Comparison of ENCODE assay signal across 8 mouse cellular contexts in the genomic region with DNA sequence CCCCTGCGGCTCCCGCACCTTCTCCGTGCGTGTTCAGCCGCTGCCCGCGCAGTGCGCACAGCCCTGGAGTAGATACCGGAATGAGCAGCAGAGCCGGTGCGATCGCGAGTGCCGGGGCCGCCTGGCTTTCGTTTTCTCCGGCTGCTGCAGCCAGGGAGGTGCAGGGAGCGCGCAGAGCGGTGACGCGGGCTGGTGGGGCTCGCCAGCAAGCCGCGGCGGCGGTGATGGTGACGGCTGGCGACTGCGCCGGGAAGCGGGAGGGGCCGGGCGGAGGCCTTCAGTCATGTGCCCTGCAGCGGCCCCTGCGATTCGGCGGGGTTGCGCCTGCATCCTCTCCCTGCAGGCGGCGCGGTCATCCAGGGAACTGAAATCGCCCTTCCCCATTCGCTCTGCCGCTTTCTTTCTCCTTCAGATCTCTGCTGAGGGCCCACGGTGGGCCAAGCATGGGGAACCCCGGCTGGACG. TPM values are rescaled to one million over a fixed set of nuclear protein-coding genes. Genes with fewer than 3 reads are reported as not detected.
DNase-seq lines count a peak whose midpoint lies in the region; ATAC-seq and TF ChIP-seq lines count a peak whose summit lies in the region.

No protein-coding gene starts in this region.

- peak overlapping the region; percentile 96 for H3K9ac ChIP-seq in heart, embryonic 11.5 days (ENCODE audit: low read depth, low read length)
- H3K9ac ChIP-seq in kidney, embryonic 16.5 days (replicated peaks; ENCODE audit: low read length), result peak overlapping the region; percentile 93
- peak overlapping the region; percentile 94 for H3K9ac ChIP-seq in liver, adult 2 months (ENCODE audit: low read depth, low read length)

- peak; percentile 94 for ATAC-seq in heart, embryonic 11.5 days (replicated peaks; ENCODE audit: insufficient number of reproducible peaks, low FRiP score, low TSS enrichment)
- ATAC-seq in kidney, embryonic 16.5 days (ENCODE audit: low FRiP score, low TSS enrichment), result peak; percentile 99

- no peaks in the 10 kb centered on the region for H3K27me3 ChIP-seq in heart, embryonic 11.5 days (ENCODE audit: control insufficient read depth, insufficient read depth, low read length)
- H3K27me3 ChIP-seq in kidney, embryonic 16.5 days (ENCODE audit: insufficient read depth, low read length), result no peaks in the 10 kb centered on the region
- H3K27me3 ChIP-seq in liver, adult 2 months (ENCODE audit: control insufficient read depth, insufficient read depth, low read length), result no peaks in the 10 kb centered on the region
- H3K27me3 ChIP-seq in myocyte (ENCODE audit: control insufficient read depth, insufficient read depth, insufficient read length), result no peaks in the 10 kb centered on the region
- no peaks in the 10 kb centered on the region for H3K27me3 ChIP-seq in splenic B cell, adult 2 months (ENCODE audit: control insufficient read depth, insufficient read depth, low read length, poor library complexity, severe bottlenecking)

- H3K4me2 ChIP-seq in heart, embryonic 11.5 days, result peak overlapping the region; percentile 74
- peak overlapping the region; percentile 86 for H3K4me2 ChIP-seq in kidney, embryonic 16.5 days (replicated peaks; ENCODE audit: low read depth, low read length)
- peak overlapping the region; percentile 93 for H3K4me2 ChIP-seq in myocyte (ENCODE audit: low read depth)

- H3K27ac ChIP-seq in bone marrow macrophage, adult 2 months (ENCODE audit: insufficient read depth, low read depth, low read length), result peak overlapping the region; percentile 85
- H3K27ac ChIP-seq in embryonic fibroblast, embryonic 13.5 days (ENCODE audit: insufficient read depth, low read length), result peak overlapping the region; percentile 74
- H3K27ac ChIP-seq in heart, embryonic 11.5 days (ENCODE audit: low read depth, low read length), result peak overlapping the region; percentile 97
- peak overlapping the region; percentile 94 for H3K27ac ChIP-seq in kidney, embryonic 16.5 days (ENCODE audit: low read length)
- peak overlapping the region; percentile 93 for H3K27ac ChIP-seq in liver, adult 2 months (replicated peaks; ENCODE audit: insufficient read depth, low read depth, low read length)

- peak overlapping the region; percentile 91 for H3K4me3 ChIP-seq in bone marrow macrophage, adult 2 months (ENCODE audit: insufficient read depth, low read length)
- H3K4me3 ChIP-seq in embryonic fibroblast, embryonic 13.5 days (ENCODE audit: insufficient read depth, low read length), result peak overlapping the region; percentile 87
- H3K4me3 ChIP-seq in heart, embryonic 11.5 days (ENCODE audit: low read depth, low read length), result peak overlapping the region; percentile 65
- H3K4me3 ChIP-seq in kidney, embryonic 16.5 days (ENCODE audit: low read length), result peak overlapping the region; percentile 90
- H3K4me3 ChIP-seq in liver, adult 2 months (ENCODE audit: insufficient read depth, low read depth, low read length), result peak overlapping the region; percentile 90
- H3K4me3 ChIP-seq in myocyte, result peak overlapping the region; percentile 76

- H3ac ChIP-seq in myocyte (ENCODE audit: control insufficient read depth, insufficient read length), result peak overlapping the region; percentile 100

- peak; percentile 37 for TF ChIP-seq CTCF in bone marrow macrophage, adult 2 months (IDR thresholded peaks at IDR 0.05; ENCODE audit: low read depth, low read length)
- peak; percentile 54; the same call in 1 of the 2 replicates for TF ChIP-seq CTCF in embryonic fibroblast, embryonic 13.5 days (IDR thresholded peaks at IDR 0.05; ENCODE audit: borderline replicate concordance, insufficient read depth, low read length)
- peak; percentile 85 for TF ChIP-seq CTCF in liver, adult 2 months (IDR thresholded peaks at IDR 0.05; ENCODE audit: low read depth, low read length)

- WGBS in heart, embryonic 11.5 days (ENCODE audit: insufficient replicate concordance), result 1% methylated on average over 48 of the region's 48 CpGs
- WGBS in kidney, embryonic 16.5 days, result 0% methylated on average over 47 of the region's 48 CpGs
- under 1% methylated on average over 48 of the region's 48 CpGs for WGBS in liver, adult 2 months

- no peaks in the 10 kb centered on the region for H3K36me3 ChIP-seq in heart, embryonic 11.5 days (ENCODE audit: control insufficient read depth, insufficient read depth, low read length)
- H3K36me3 ChIP-seq in kidney, embryonic 16.5 days (ENCODE audit: insufficient read depth, low read length), result no peaks in the 10 kb centered on the region
- H3K36me3 ChIP-seq in liver, adult 2 months (ENCODE audit: control insufficient read depth, insufficient read depth, low read length), result peaks cover 4% of the 10 kb centered on the region
- no peaks in the 10 kb centered on the region for H3K36me3 ChIP-seq in myocyte (ENCODE audit: control insufficient read depth, insufficient read depth)
- H3K36me3 ChIP-seq in splenic B cell, adult 2 months (ENCODE audit: control insufficient read depth, insufficient read depth, low read length, poor library complexity, severe bottlenecking), result no peaks in the 10 kb centered on the region

- peaks cover 39% of the 10 kb centered on the region for H3K79me2 ChIP-seq in liver, adult 2 months (ENCODE audit: control insufficient read depth, insufficient read depth, low read length)
- peaks cover 41% of the 10 kb centered on the region for H3K79me2 ChIP-seq in myocyte (ENCODE audit: control insufficient read depth, insufficient read depth)

- TF ChIP-seq POLR2A in bone marrow macrophage, adult 2 months (IDR thresholded peaks at IDR 0.05; ENCODE audit: borderline replicate concordance, low read depth, low read length), result no peak
- peak; percentile 67 for TF ChIP-seq POLR2A in embryonic fibroblast, embryonic 13.5 days (IDR thresholded peaks at IDR 0.05; ENCODE audit: low read depth, low read length)
- TF ChIP-seq POLR2A in liver, adult 2 months (IDR thresholded peaks at IDR 0.05; ENCODE audit: extremely low read depth, insufficient read depth, low read length), result peak; percentile 75
- peak; percentile 92 for TF ChIP-seq POLR2A in myocyte (IDR thresholded peaks at IDR 0.05; ENCODE audit: insufficient read length, low read depth)

- DNase-seq in A20 (ENCODE audit: low read depth, low spot score), result peak; percentile 94
- peak; percentile 81 for DNase-seq in liver, adult 2 months (ENCODE audit: extremely low read depth, low read depth, low spot score)
- peak; percentile 90 for DNase-seq in splenic B cell, adult 2 months (ENCODE audit: low read depth, low spot score)

- H3K4me1 ChIP-seq in bone marrow macrophage, adult 2 months (ENCODE audit: control insufficient read depth, insufficient read depth, low read length), result peaks cover 40% of the 10 kb centered on the region
- H3K4me1 ChIP-seq in embryonic fibroblast, embryonic 13.5 days (ENCODE audit: control insufficient read depth, insufficient read depth, low read length), result peaks cover 14% of the 10 kb centered on the region
- peaks cover 10% of the 10 kb centered on the region for H3K4me1 ChIP-seq in heart, embryonic 11.5 days (ENCODE audit: control insufficient read depth, insufficient read depth, low read length)
- H3K4me1 ChIP-seq in kidney, embryonic 16.5 days (ENCODE audit: insufficient read depth, low read length), result peaks cover 20% of the 10 kb centered on the region
- H3K4me1 ChIP-seq in liver, adult 2 months (ENCODE audit: control insufficient read depth, insufficient read depth, low read length), result peaks cover 26% of the 10 kb centered on the region

- H3K9me3 ChIP-seq in heart, embryonic 11.5 days (replicated peaks; ENCODE audit: control insufficient read depth, low read length), result no peaks in the 10 kb centered on the region
- no peaks in the 10 kb centered on the region for H3K9me3 ChIP-seq in kidney, embryonic 16.5 days (ENCODE audit: low read length)

TF ChIP-seq in myocyte, 11 proteins besides CTCF, POLR2A, EP300 and RAD21:
- TF ChIP-seq USF1 (IDR thresholded peaks at IDR 0.05; ENCODE audit: low read depth) (peak; percentile 71), E2F4 (IDR thresholded peaks at IDR 0.05; ENCODE audit: insufficient read depth) (no peak), MAX (IDR thresholded peaks at IDR 0.05; ENCODE audit: low read depth) (no peak), POLR2AphosphoS2 (IDR thresholded peaks at IDR 0.05; ENCODE audit: insufficient read length, low read depth) (peak; percentile 74), CEBPB (IDR thresholded peaks at IDR 0.05; ENCODE audit: insufficient read depth, poor library complexity, severe bottlenecking) (no peak), MYOG (IDR thresholded peaks at IDR 0.05; ENCODE audit: control insufficient read depth in 1 of 3, insufficient read depth in 1 of 3, insufficient read length in 2 of 3, low read depth in 2 of 3) (peak in 2 of 3 experiments; percentile 43 to 55), SRF (IDR thresholded peaks at IDR 0.05; ENCODE audit: control insufficient read depth, insufficient read length, low read depth) (peak; percentile 37), MYOD1 (IDR thresholded peaks at IDR 0.05; ENCODE audit: control insufficient read depth in 1 of 3, insufficient read length in 2 of 3, low read depth in 2 of 3) (peak in 2 of 3 experiments; percentile 22 to 64), REST (IDR thresholded peaks at IDR 0.05; ENCODE audit: insufficient read depth, insufficient read length) (no peak), TCF12 (IDR thresholded peaks at IDR 0.05; ENCODE audit: insufficient read depth, poor library complexity, severe bottlenecking) (no peak), TCF3 (IDR thresholded peaks at IDR 0.05; ENCODE audit: insufficient read length, low read depth) (no peak)

RNA-seq across cellular contexts. Expression of gene Scarb2, which starts 1.2 kb away (rescaled TPM):
- 93.7 and 98.6 TPM in 2 replicates for polyA plus RNA-seq in bone marrow macrophage, adult 2 months (2012; ENCODE audit: insufficient read depth, insufficient read length, missing spikeins)
- 67.1 and 79.3 TPM in 2 replicates for polyA plus RNA-seq in embryonic fibroblast, embryonic 13.5 days (2011; ENCODE audit: insufficient read length, low read depth, missing spikeins)
- polyA plus RNA-seq in heart, embryonic 11.5 days (2014; fragmentation: Nextera tagmentation; extraction: Ambion mirVana), result 11.8 and 12.0 TPM in 2 replicates
- polyA plus RNA-seq in kidney, embryonic 16.5 days (2015; fragmentation: Nextera tagmentation; extraction: Ambion mirVana), result 8.4 and 9.5 TPM in 2 replicates
- total RNA-seq in liver, adult 2 months (2014; rRNA removed), result 112 and 122 TPM in 2 replicates
- polyA plus RNA-seq in liver, adult 2 months (2012; rRNA removed), result 28.5 and 32.4 TPM in 2 replicates
- 46.6 TPM for polyA plus RNA-seq in myocyte (2012; fragmentation: generic; extraction: Trizol)

RNA-seq across cellular contexts. Expression of gene Fam47e, which starts 49.4 kb away (rescaled TPM):
- not detected in 2 replicates for polyA plus RNA-seq in bone marrow macrophage, adult 2 months (2012; ENCODE audit: insufficient read depth, insufficient read length, missing spikeins)
- not detected in 2 replicates for polyA plus RNA-seq in embryonic fibroblast, embryonic 13.5 days (2011; ENCODE audit: insufficient read length, low read depth, missing spikeins)
- polyA plus RNA-seq in heart, embryonic 11.5 days (2014; fragmentation: Nextera tagmentation; extraction: Ambion mirVana), result not detected in 2 replicates
- polyA plus RNA-seq in kidney, embryonic 16.5 days (2015; fragmentation: Nextera tagmentation; extraction: Ambion mirVana), result 0.22 and 0.45 TPM in 2 replicates
- total RNA-seq in liver, adult 2 months (2014; rRNA removed), result 30.3 and 36.6 TPM in 2 replicates
- 9.5 and 9.8 TPM in 2 replicates for polyA plus RNA-seq in liver, adult 2 months (2012; rRNA removed)
- not detected for polyA plus RNA-seq in myocyte (2012; fragmentation: generic; extraction: Trizol)

Comparison
In these comparisons a context has a peak if more than half of its experiments do, and no peak if none do; other contexts are left out.
1. Peak in every context shown above with its lines: DNase-seq, ATAC-seq, H3K4me3 ChIP-seq and H3K27ac ChIP-seq.